Mouse (Mus musculus) spleen, postnatal 14 days (tissue): ENCODE data around the gene Oaz3.

ENCODE experiments used
- DNase-seq, 2 experiments: peaks; one replicate each; pipeline ENCODE4 v3.0.0; 2021 to 2022; ENCODE audit warnings: low spot score in 2 of 2

Gene Oaz3

DNA sequence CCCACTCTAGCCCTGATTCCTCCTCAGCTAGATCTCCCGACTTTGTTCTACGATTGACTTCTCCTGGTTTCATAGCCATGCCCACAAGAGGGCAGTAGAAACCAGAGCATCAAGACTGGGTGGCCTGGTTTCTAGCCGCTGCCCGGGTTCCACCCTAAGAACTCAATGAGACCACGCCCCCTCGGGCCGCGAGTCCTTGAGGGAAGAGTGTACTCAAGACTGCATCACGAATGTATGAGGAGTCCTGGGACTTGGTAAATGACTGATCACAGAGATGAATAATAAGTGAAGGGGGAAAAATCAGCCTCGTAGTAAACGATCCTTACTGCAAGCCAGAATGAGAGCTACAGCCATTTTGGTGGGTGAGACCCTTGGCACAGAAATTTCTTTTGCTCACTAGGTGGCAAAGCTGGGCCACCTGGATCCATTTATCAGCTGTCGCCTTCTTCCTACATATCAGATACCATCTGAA lies 12.8 kb upstream of the Oaz3 start:
- peak; percentile 34 to 56 for DNase-seq

DNA sequence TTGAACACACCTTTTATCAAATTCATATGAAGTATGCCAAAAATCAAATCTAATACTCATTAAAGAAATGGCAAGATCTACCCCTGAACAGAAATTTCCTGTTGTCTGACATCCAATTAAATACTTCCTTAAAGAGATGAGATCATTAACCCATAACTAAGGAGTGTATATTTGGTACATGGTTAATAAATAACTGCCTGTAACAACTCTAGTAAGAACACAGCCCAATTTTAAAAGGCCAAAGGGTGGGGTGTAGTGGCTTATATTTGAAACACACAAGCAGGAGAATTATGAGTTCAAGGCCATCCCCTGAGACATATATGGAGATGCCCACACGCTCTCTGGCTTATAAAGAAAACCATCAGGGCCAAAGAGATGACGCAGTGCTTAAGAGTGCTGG lies 5.7 kb upstream of the Oaz3 start:
- no peak for DNase-seq

GRCm38 (mm10) chr3:94442951-94443596 lies 641 bp downstream of the Oaz3 start, which contains the start of gene Mrpl9:
Gene Mrpl9, plus strand, starts transcription at chr3:94443318.
- DNase-seq = peak; percentile 95 to 96

DNA sequence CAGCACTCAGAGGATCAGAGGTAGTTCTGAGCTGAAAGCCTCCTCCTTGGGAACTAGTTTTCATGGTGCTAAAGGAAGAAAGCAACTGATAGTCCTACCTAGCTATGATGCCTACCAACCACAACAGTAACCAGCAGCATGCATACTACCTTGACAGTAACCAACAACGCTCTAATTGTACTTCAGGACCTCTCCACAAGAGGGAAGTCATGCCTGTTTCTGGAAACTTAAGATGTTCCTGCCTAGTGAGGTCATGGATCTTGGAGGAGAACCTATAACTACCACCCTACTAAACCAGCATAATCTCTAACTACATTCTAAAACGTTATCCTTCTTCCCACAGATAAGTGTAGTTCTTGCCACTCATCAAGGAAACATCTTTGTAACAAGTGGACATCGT lies 2.5 kb downstream of the Oaz3 start:
- no peak for DNase-seq

GRCm38 (mm10) chr3:94436420-94436819 lies 7.3 kb downstream of the Oaz3 start:
- DNase-seq = no peak

DNA sequence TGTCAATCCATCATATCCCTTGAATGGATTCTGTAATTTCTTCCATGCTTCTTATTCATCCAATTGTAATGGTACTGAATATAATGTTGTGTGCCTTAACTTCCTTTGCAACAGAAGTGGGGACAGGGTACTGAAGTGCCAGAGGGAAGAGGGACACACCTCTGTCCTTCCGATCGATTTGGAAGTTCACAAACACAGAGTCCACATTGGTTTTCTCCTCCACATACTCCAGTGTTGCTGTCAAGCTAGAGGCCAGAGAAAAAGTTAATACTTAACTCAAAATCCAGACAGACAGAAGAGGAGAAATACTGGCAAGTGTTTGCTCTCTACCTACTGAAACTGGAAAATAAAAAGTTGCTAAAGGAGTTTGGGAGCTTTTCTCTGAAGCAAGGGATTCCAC lies 9.4 kb downstream of the Oaz3 start:
- no peak for DNase-seq

- DNase-seq = no peak
Measured at GRCm38 (mm10) chr3:94430980-94431379, 12.7 kb downstream of the Oaz3 start.

DNA sequence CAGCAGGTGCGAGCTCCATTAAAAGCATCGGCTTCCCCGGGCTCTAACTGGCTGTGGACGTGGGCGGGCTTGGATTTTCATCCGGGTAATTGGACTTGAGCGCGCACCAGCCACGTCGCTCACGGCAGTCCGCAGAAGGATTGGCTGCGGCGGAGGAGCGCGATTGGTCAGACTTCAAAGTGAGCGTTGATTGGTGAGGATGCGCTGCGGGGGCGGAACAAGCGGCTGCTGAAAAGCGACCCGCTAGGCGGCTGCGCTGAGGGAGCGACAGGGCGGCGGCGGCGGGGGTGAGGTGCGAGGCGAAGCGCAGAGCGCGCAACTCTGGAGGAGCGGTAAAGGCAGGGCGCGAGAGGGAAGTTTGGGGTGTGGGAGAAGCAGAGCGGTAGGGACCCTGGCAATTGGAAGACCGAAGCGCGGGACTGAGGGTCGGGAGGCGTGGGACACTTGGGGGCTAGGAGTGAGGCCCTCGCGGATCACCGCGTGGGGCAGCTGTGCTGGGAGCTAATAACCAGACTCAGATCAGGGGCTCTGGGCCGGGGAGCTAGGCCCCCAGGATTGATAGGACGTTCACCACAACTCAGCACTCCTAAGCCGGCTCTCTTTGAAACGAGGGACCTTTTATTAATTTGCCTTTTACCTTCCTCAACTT lies 30.6 kb downstream of the Oaz3 start, which contains the start of gene Tdrkh:
Gene Tdrkh, plus strand, starts transcription at position 243 of the 649 bp plus-strand sequence.
- DNase-seq = peak; percentile 74 to 80

DNA sequence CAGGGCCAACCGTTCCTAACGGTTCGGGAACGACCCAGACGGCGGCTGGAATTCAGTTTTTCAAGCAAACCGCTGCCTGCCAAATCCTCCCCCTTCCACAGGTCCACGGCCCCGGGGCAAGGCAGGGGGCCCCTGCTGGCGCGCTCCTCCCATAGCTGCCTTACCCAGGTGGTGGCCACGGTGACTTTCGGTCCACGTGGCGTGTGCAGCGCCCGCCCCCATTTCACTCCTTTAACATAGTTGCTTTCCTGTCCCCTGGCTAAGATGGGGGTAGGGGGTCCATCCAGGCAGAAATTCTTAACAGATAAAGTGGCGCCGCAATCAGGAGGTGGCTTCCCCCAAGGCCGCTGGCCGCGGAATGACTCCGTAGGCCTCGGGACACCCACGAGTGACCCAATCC lies 31.2 kb downstream of the Oaz3 start:
- DNase-seq = no peak

DNA sequence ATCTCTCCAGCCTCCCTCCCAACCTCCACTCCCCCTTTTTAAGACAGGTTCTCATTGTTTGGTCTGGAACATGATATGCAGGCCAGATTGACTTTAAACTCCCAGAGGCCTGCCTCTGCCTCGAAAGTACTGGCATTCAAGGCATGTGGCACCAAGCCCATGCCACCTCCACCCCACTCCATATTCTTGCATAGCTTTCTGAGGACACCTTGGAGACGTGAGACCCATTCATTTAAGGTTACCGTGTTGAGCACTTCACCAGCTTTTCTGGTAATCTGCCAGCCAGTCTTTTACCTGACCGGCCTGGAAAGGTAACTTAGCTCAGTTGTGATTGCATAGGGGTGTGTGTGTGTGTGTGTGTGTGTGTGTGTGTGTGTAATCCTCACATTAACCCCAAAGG lies 38.2 kb downstream of the Oaz3 start:
- no peak for DNase-seq

DNA sequence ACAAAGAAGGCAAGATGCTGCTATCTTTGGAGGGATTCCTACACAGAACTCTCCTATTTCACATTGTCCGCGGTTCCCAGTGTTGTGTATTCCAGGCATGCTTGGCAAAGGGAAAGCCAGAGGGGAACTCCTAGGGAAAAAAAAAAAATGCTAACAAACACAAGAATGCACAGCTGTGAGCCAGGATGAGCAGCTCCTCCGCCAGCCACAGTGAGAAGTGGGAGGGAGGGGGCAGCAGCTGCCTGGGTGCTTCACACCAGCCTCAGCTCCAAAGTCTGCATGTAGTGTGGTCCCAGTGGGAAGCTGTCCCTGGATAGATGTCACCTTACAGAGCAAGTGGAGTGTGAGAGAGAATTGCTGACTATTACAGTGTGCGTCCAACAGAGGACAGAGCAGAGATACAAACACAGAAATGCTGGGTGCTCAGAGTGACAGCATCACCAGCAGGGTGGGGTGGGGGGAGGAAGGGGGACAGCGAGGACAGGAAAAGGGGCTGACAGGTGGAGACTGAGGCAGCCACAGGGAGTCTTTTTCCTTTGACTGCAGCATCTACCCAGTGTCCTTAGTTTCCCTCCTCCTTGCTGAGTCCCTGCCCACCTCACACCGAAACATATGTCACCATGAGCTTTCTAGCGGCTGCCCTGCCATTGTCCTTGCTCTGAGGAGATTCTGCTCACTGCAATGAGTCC lies 39.2 kb downstream of the Oaz3 start:
- DNase-seq = no peak

DNA sequence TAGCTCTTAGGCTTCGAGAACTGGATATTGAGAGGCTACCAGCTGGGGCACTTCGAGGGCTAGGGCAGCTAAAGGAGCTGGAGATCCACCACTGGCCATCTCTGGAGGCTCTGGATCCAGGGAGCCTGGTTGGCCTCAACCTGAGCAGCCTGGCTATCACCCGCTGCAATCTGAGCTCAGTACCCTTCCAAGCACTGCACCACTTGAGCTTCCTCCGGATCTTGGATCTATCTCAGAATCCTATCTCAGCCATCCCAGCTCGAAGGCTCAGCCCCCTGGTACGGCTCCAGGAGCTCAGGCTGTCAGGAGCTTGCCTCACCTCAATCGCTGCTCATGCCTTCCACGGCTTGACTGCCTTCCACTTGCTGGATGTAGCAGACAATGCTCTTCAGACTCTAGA lies 41.3 kb downstream of the Oaz3 start:
- no peak for DNase-seq

DNA sequence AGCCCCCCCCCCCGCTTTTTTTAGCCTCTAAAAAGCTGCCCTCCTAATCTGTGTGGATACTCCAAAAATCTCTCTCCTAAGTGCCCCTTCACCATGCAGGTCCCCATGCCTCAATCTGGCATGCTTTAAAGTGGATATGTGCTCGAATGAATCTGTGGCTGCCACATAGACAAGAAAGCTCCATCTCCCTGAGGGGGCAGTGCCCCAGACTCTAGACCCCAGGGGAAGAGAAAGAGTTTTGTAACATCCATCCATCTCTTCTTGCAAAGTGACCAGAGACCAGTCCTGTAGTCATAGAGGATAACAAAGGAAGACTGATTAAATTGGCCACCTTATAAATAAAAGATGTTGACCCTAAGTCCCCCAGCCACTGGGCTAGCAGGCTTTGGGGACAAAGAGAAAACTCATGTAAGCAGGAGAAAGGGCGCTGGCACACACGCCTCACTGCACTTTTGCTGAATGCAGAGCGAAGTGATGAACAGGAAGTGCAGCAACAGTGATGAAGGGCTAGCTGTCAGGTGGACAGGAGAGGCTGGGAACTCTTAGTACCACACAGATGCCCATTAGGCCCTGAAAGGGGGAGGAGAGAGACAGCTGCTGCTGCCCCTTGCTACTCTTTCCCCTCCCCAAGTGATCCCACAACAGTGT lies 43.9 kb downstream of the Oaz3 start:
- no peak for DNase-seq

DNA sequence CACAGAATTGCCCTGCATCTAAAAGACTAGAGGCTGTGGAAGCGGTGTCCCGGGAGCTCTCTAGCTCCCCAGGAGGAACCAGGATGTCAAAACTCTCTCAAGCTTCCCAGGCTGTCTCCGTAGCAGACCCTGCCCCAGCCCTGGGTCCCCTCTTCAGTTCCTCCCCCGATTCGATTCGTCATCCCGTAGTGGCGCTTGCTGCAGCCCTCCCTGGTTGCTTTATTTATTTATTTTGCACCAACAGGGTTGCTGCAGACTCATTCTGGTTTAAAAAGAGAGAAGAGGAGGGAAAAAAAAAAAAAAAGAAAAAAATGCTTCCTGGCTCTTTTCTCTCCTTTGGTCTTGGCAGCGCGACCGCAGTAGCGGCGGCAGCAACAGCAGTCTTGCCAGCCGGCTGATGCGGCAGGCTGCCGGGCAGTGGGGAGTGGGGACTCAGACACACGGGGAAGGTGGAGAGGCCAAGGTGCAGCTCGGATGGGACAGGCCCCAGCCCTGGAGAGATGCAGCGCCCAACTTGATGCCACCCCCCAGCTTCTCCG lies 44.7 kb downstream of the Oaz3 start:
- DNase-seq = no peak

DNA sequence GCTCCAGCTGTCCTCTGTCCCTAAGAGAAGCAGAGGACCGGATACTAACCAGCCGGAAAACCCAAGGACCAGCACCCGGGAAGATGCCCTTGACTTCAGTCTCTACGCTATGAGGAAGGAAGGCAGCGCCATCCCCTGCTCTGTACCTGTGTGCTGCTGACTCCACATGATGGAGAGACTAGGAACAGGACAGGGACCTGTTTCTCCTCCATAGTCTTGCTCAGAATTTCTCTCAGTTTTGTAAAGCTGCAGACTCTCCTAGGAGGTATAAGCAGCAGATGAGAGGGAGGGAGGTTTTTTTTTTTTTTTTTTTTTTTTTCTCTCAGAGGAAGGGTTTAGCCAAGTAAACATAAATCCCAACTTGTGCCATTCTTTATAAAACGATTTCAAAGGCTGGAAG lies 45.5 kb downstream of the Oaz3 start, which contains the start of gene Lingo4:
Gene Lingo4, plus strand, starts transcription at position 301 of the 400 bp plus-strand sequence.
- no peak for DNase-seq

GRCm38 (mm10) chr3:94396851-94397250 lies 46.9 kb downstream of the Oaz3 start:
- no peak for DNase-seq

GRCm38 (mm10) chr3:94396336-94396735 lies 47.4 kb downstream of the Oaz3 start:
- DNase-seq = no peak

- DNase-seq = no peak
Measured at GRCm38 (mm10) chr3:94393049-94393448, 50.7 kb downstream of the Oaz3 start.

DNA sequence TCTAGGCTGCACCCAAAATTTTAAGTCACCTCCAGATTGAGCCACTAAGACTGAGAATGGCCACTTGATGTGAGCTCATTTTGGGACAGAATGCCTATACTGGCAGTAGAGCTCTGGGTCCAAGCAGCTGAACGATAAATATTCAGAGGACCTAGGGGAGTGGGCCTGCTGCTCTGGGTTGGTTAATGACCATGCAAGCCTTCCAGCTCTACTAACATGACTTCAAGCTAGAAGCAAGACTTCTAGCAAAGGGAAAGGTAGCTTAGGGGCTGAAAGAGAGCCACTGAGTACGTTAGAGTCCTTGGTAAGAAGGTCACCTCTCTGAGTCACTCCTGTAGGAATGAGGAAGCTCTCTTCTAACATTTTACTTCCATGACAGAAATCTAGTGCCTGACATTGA lies 51.6 kb downstream of the Oaz3 start:
- no peak for DNase-seq

GRCm38 (mm10) chr3:94391001-94391400 lies 52.7 kb downstream of the Oaz3 start:
- no peak for DNase-seq

- no peak for DNase-seq
Measured at GRCm38 (mm10) chr3:94389420-94389819, 54.3 kb downstream of the Oaz3 start.

- no peak for DNase-seq
Measured at GRCm38 (mm10) chr3:94388047-94388446, 55.7 kb downstream of the Oaz3 start.
